Mouse (Mus musculus) liver, adult 2 months (tissue): ENCODE measurements around the gene Fgfr2.

Experiments
- CTCF ChIP-seq: fragments of 200-500 bp; IDR thresholded peaks from 2 replicates; pipeline ENCODE4 v1.5.1; 2011; ENCODE audit warnings: low read depth, low read length, control low read depth
- POLR2A ChIP-seq: fragments of 200-500 bp; IDR thresholded peaks from 2 replicates; pipeline ENCODE4 v1.6.1; 2011; ENCODE audit warnings: low read length, control low read depth; ENCODE audit not compliant: insufficient read depth; ENCODE audit errors: extremely low read depth

- no peak for TF ChIP-seq CTCF
- no peak for TF ChIP-seq POLR2A
Observed at GRCm38 (mm10) chr7:132487361-132487760, 635.8 kb downstream of the Fgfr2 start.
